Mouse (Mus musculus) activated CD4-positive, CD25-positive, alpha-beta regulatory T cell (primary cell): ENCODE data around the gene Spata6. TPM values are rescaled to one million over a fixed set of nuclear protein-coding genes. Genes with fewer than 3 reads are reported as not detected.

Source experiments
- polyA plus RNA-seq, 2 experiments: library from polyadenylated mRNA; unstranded; fragments of 100-300 nt; shearing (Covaris generic); gene quantifications; one replicate each; pipeline ENCODE4 v1.2.1; 2017

Gene Spata6
- polyA plus RNA-seq: 10 to 100 TPM; 46.2 to 49.9 TPM

GRCm38 (mm10) chr4:111719776-111720661 is at the start of gene Spata6:
Spata6 (plus strand) TSS chr4:111719984.

Other genes with a start within 250 kb of the Spata6 start
- gene Slc5a9, start 182.9 kb downstream of the Spata6 start, polyA plus RNA-seq: under 1 TPM in 1 of 2 experiments, not detected in 1; 0.38 TPM
- gene Skint8, start 199.4 kb downstream of the Spata6 start, polyA plus RNA-seq: under 1 TPM in 1 of 2 experiments, not detected in 1; 0.37 TPM